Mouse (Mus musculus): Measurements from ENCODE around the gene Gatad2b.

The Gatad2b gene

GRCm38 (mm10) chr3:90383690-90384089, 90.7 kb downstream of the Gatad2b start:
- DNase-seq (ENCODE audit: low read depth), result no peak

GRCm38 (mm10) chr3:90384851-90385375, 91.9 kb downstream of the Gatad2b start:
- no peak for DNase-seq (ENCODE audit: low read depth)

- DNase-seq (ENCODE audit: low read depth), result no peak
Observed at GRCm38 (mm10) chr3:90386817-90387216, 93.8 kb downstream of the Gatad2b start.

- no peak for DNase-seq (ENCODE audit: low read depth)
Observed at GRCm38 (mm10) chr3:90387483-90387882, 94.5 kb downstream of the Gatad2b start.

- DNase-seq (ENCODE audit: low read depth), result no peak
Observed at GRCm38 (mm10) chr3:90388192-90388591, 95.2 kb downstream of the Gatad2b start.

GRCm38 (mm10) chr3:90388726-90389510, 95.9 kb downstream of the Gatad2b start:
- DNase-seq (ENCODE audit: low read depth), result no peak

- peak; percentile 58 for DNase-seq (ENCODE audit: low read depth)
Observed at GRCm38 (mm10) chr3:90389511-90390490, 96.8 kb downstream of the Gatad2b start, which contains the start of gene Slc27a3. Gene Slc27a3 (minus strand): TSS chr3:90389938.

- peak; percentile 34 for DNase-seq (ENCODE audit: low read depth)
Observed at GRCm38 (mm10) chr3:90391004-90391403, 98.0 kb downstream of the Gatad2b start.

GRCm38 (mm10) chr3:90391941-90392340, 99.0 kb downstream of the Gatad2b start:
- DNase-seq (ENCODE audit: low read depth), result no peak

- no peak for DNase-seq (ENCODE audit: low read depth)
Observed at GRCm38 (mm10) chr3:90392661-90393060, 99.7 kb downstream of the Gatad2b start.

GRCm38 (mm10) chr3:90395629-90396028, 102.7 kb downstream of the Gatad2b start:
- no peak for DNase-seq (ENCODE audit: low read depth)

GRCm38 (mm10) chr3:90400993-90401392, 108.0 kb downstream of the Gatad2b start:
- DNase-seq (ENCODE audit: low read depth), result no peak

GRCm38 (mm10) chr3:90404121-90404520, 111.1 kb downstream of the Gatad2b start:
- DNase-seq (ENCODE audit: low read depth), result no peak

GRCm38 (mm10) chr3:90404609-90405008, 111.6 kb downstream of the Gatad2b start:
- no peak for DNase-seq (ENCODE audit: low read depth)

GRCm38 (mm10) chr3:90406414-90406813, 113.4 kb downstream of the Gatad2b start:
- no peak for DNase-seq (ENCODE audit: low read depth)

- no peak for DNase-seq (ENCODE audit: low read depth)
Observed at GRCm38 (mm10) chr3:90408721-90409120, 115.7 kb downstream of the Gatad2b start.

GRCm38 (mm10) chr3:90412312-90413010, 119.5 kb downstream of the Gatad2b start:
- DNase-seq (ENCODE audit: low read depth), result peak; percentile 89

- DNase-seq (ENCODE audit: low read depth), result no peak
Observed at GRCm38 (mm10) chr3:90413011-90413396, 120.0 kb downstream of the Gatad2b start.
